Mouse (Mus musculus): Measurements from ENCODE around the gene Sntg2. TPM values are rescaled to one million over a fixed set of nuclear protein-coding genes. Genes with fewer than 3 reads are reported as not detected.

Sntg2 gene
- polyA plus RNA-seq, 1 experiment from 2014 or later, result 28.3 TPM

- Histone ChIP-seq H3K9ac (ENCODE audit: low read depth, low read length) (no peak overlapping the region), H3K27ac (ENCODE audit: low read length) (no peak overlapping the region), H3K27me3 (replicated peaks; ENCODE audit: control insufficient read depth, insufficient read depth, low read length) (no peaks in the 10 kb centered on the region), H3K4me2 (ENCODE audit: low read depth, low read length) (no peak overlapping the region), H3K36me3 (ENCODE audit: control insufficient read depth, insufficient read depth, low read length) (no peaks in the 10 kb centered on the region), H3K4me3 (ENCODE audit: low read length) (no peak overlapping the region), H3K4me1 (ENCODE audit: control insufficient read depth, insufficient read depth, low read length) (no peaks in the 10 kb centered on the region), H3K9me3 (ENCODE audit: control insufficient read depth, low read length) (no peaks in the 10 kb centered on the region)
- no peak for ATAC-seq
- 86% methylated on average over 8 of the region's 8 CpGs for WGBS
Measured at GRCm38 (mm10) chr12:30159788-30160187, 213.4 kb downstream of the Sntg2 start.

- no peak for ATAC-seq
Measured at GRCm38 (mm10) chr12:30154079-30154673, 219.0 kb downstream of the Sntg2 start.

GRCm38 (mm10) chr12:30142085-30142484 is 231.1 kb downstream of the Sntg2 start:
- Histone ChIP-seq H3K4me1 (ENCODE audit: control insufficient read depth, insufficient read depth, low read length) (no peaks in the 10 kb centered on the region), H3K36me3 (ENCODE audit: control insufficient read depth, insufficient read depth, low read length) (no peaks in the 10 kb centered on the region), H3K9ac (ENCODE audit: low read depth, low read length) (no peak overlapping the region), H3K27me3 (replicated peaks; ENCODE audit: control insufficient read depth, insufficient read depth, low read length) (no peaks in the 10 kb centered on the region), H3K9me3 (ENCODE audit: control insufficient read depth, low read length) (no peaks in the 10 kb centered on the region), H3K27ac (ENCODE audit: low read length) (no peak overlapping the region), H3K4me2 (ENCODE audit: low read depth, low read length) (no peak overlapping the region), H3K4me3 (ENCODE audit: low read length) (no peak overlapping the region)
- 73% methylated on average over 3 of the region's 3 CpGs for whole genome bisulfite sequencing
- ATAC-seq, result no peak

More at GRCm38 (mm10) chr12:30154079-30154673, 219.0 kb downstream of the Sntg2 start:
- no peak overlapping the region for H3K9ac ChIP-seq (ENCODE audit: low read depth, low read length)
- H3K4me2 ChIP-seq (ENCODE audit: low read depth, low read length), result no peak overlapping the region
- H3K4me3 ChIP-seq (ENCODE audit: low read length), result no peak overlapping the region
- H3K9me3 ChIP-seq (ENCODE audit: control insufficient read depth, low read length), result no peaks in the 10 kb centered on the region
- H3K4me1 ChIP-seq (ENCODE audit: control insufficient read depth, insufficient read depth, low read length), result no peaks in the 10 kb centered on the region
- H3K36me3 ChIP-seq (ENCODE audit: control insufficient read depth, insufficient read depth, low read length), result no peaks in the 10 kb centered on the region
- WGBS, result 62% methylated on average over 7 of the region's 7 CpGs
- H3K27me3 ChIP-seq (replicated peaks; ENCODE audit: control insufficient read depth, insufficient read depth, low read length), result no peaks in the 10 kb centered on the region
- H3K27ac ChIP-seq (ENCODE audit: low read length), result no peak overlapping the region

GRCm38 (mm10) chr12:30132524-30132923 is 240.7 kb downstream of the Sntg2 start, which contains the start of gene Tpo:
Gene Tpo, minus strand, starts transcription at chr12:30132624.
- H3K9me3 ChIP-seq (ENCODE audit: control insufficient read depth, low read length), result no peaks in the 10 kb centered on the region
- H3K27me3 ChIP-seq (replicated peaks; ENCODE audit: control insufficient read depth, insufficient read depth, low read length), result no peaks in the 10 kb centered on the region
- no peak within 1 kb of the TSS for H3K9ac ChIP-seq (ENCODE audit: low read depth, low read length)
- ATAC-seq, result no peak
- H3K4me3 ChIP-seq (ENCODE audit: low read length), result no peak within 1 kb of the TSS
- no peaks in the 10 kb centered on the region for H3K4me1 ChIP-seq (ENCODE audit: control insufficient read depth, insufficient read depth, low read length)
- no peaks in the 10 kb centered on the region for H3K36me3 ChIP-seq (ENCODE audit: control insufficient read depth, insufficient read depth, low read length)
- no peak within 1 kb of the TSS for H3K27ac ChIP-seq (ENCODE audit: low read length)
- no peak within 1 kb of the TSS for H3K4me2 ChIP-seq (ENCODE audit: low read depth, low read length)
- 83% methylated on average over 4 of the region's 4 CpGs for WGBS

GRCm38 (mm10) chr12:30129411-30129716 is 243.8 kb downstream of the Sntg2 start:
- no peaks in the 10 kb centered on the region for H3K9me3 ChIP-seq (ENCODE audit: control insufficient read depth, low read length)
- no peak overlapping the region for H3K9ac ChIP-seq (ENCODE audit: low read depth, low read length)
- WGBS, result 77% methylated on average over 6 of the region's 6 CpGs
- H3K4me2 ChIP-seq (ENCODE audit: low read depth, low read length), result no peak overlapping the region
- H3K4me3 ChIP-seq (ENCODE audit: low read length), result no peak overlapping the region
- ATAC-seq, result no peak
- no peaks in the 10 kb centered on the region for H3K36me3 ChIP-seq (ENCODE audit: control insufficient read depth, insufficient read depth, low read length)
- no peaks in the 10 kb centered on the region for H3K27me3 ChIP-seq (replicated peaks; ENCODE audit: control insufficient read depth, insufficient read depth, low read length)
- H3K4me1 ChIP-seq (ENCODE audit: control insufficient read depth, insufficient read depth, low read length), result no peaks in the 10 kb centered on the region
- no peak overlapping the region for H3K27ac ChIP-seq (ENCODE audit: low read length)

GRCm38 (mm10) chr12:30128561-30129410 is 244.4 kb downstream of the Sntg2 start:
- Histone ChIP-seq H3K9ac (ENCODE audit: low read depth, low read length) (no peak overlapping the region), H3K27ac (ENCODE audit: low read length) (no peak overlapping the region), H3K36me3 (ENCODE audit: control insufficient read depth, insufficient read depth, low read length) (no peaks in the 10 kb centered on the region), H3K4me2 (ENCODE audit: low read depth, low read length) (no peak overlapping the region), H3K9me3 (ENCODE audit: control insufficient read depth, low read length) (no peaks in the 10 kb centered on the region), H3K27me3 (replicated peaks; ENCODE audit: control insufficient read depth, insufficient read depth, low read length) (no peaks in the 10 kb centered on the region), H3K4me3 (ENCODE audit: low read length) (no peak overlapping the region), H3K4me1 (ENCODE audit: control insufficient read depth, insufficient read depth, low read length) (no peaks in the 10 kb centered on the region)
- 68% methylated on average over 7 of the region's 7 CpGs for whole genome bisulfite sequencing
- no peak for ATAC-seq

Other genes starting within 250 kb of the Sntg2 start
- gene Tpo, start 240.8 kb downstream of the Sntg2 start, polyA plus RNA-seq (2015; fragmentation: Nextera tagmentation; extraction: Ambion mirVana), result not detected in 2 replicates
- 22.4 and 23.3 TPM in 2 replicates for gene Tmem18, start 211.1 kb upstream of the Sntg2 start, polyA plus RNA-seq (2015; fragmentation: Nextera tagmentation; extraction: Ambion mirVana)